Mouse (Mus musculus): Measurements from ENCODE around the gene Creb5. TPM values are rescaled to one million over a fixed set of nuclear protein-coding genes. Genes with fewer than 3 reads are reported as not detected.

Creb5 gene
- total RNA-seq, 1 experiment: 1.1 TPM

DNA sequence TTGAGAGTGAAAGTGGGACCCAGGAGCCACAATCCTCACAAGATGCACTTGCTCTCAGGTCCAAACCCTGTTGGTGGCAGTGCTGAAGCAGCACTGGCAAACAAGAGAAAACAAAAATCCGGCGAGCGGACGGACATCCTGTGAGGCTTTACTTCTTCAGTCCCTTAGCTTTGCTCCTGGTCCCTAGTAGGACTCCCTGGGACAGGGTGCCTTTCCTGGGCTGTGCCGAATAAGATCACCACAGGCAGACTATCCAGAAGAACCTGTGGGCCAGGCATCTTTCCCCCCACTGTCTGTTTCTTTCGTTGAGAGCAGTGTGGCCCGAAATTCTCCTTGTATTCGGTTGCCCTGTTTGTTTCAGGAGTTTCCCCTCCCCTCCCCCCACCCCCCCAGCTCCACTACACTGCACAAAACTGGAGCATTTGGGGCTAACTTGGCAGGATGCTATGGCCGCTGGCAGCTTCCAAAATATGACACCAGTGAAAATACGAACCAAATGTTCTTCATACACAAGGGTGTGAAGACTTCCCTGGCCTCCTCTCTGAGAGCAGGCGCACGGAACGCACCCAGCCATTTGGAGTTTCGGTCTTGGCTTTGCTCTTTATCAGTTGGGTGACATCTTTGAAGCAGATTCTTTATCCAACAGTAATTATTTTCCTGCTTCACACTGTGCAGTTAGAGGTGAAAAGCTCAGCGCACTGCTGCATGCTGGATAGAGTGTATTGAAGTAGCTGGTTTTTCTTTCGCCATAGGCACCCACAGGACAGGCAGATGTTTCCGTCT is 32.7 kb downstream of the Creb5 start:
- H3K27ac ChIP-seq (ENCODE audit: insufficient read depth, low read depth, low read length, poor library complexity, severe bottlenecking): no peak overlapping the region
- H3K4me3 ChIP-seq (ENCODE audit: insufficient read depth in 1 of 2, low read depth in 1 of 2, low read length in 2 of 2, poor library complexity in 1 of 2, severe bottlenecking in 1 of 2): no peak overlapping the region
- no peaks in the 10 kb centered on the region for H3K9me3 ChIP-seq (ENCODE audit: control insufficient read depth, insufficient read depth, low read depth, low read length)
- in situ Hi-C loops (cut with MboI; ENCODE audit: low sequenced_read_pairs in 2 of 2, unreplicated experiment in 2 of 2): no loop called here
- no peak for TF ChIP-seq CHD2 (IDR thresholded peaks at IDR 0.05; ENCODE audit: low read depth, low read length)
- no peak for TF ChIP-seq ZC3H11A (IDR thresholded peaks at IDR 0.05; ENCODE audit: borderline replicate concordance, low read depth, low read length)
- no peak for TF ChIP-seq ZNF384 (IDR thresholded peaks at IDR 0.05; ENCODE audit: low read depth, low read length)
- TF ChIP-seq MAFK (IDR thresholded peaks at IDR 0.05; ENCODE audit: insufficient read depth, low read depth, low read length): no peak
- no peak for TF ChIP-seq HCFC1 (IDR thresholded peaks at IDR 0.05; ENCODE audit: borderline replicate concordance, insufficient read depth, low read length)
- no peaks in the 10 kb centered on the region for H3K36me3 ChIP-seq (ENCODE audit: control insufficient read depth, insufficient read depth, low read length, poor library complexity, severe bottlenecking)
- H3K4me1 ChIP-seq (ENCODE audit: control insufficient read depth in 2 of 2, insufficient read depth in 2 of 2, low read length in 2 of 2, poor library complexity in 1 of 2): no peaks in the 10 kb centered on the region
- DNase-seq (ENCODE audit: low read depth, low spot score): no peak
- H3K9ac ChIP-seq (ENCODE audit: insufficient read depth, low read depth, low read length, poor library complexity, severe bottlenecking): no peak overlapping the region

GRCm38 (mm10) chr6:53337398-53337797 is 50.3 kb downstream of the Creb5 start:
- no peak overlapping the region for H3K9ac ChIP-seq (ENCODE audit: insufficient read depth, low read depth, low read length, poor library complexity, severe bottlenecking)
- in situ Hi-C loops (cut with MboI; ENCODE audit: low sequenced_read_pairs in 2 of 2, unreplicated experiment in 2 of 2): no loop called here

DNA sequence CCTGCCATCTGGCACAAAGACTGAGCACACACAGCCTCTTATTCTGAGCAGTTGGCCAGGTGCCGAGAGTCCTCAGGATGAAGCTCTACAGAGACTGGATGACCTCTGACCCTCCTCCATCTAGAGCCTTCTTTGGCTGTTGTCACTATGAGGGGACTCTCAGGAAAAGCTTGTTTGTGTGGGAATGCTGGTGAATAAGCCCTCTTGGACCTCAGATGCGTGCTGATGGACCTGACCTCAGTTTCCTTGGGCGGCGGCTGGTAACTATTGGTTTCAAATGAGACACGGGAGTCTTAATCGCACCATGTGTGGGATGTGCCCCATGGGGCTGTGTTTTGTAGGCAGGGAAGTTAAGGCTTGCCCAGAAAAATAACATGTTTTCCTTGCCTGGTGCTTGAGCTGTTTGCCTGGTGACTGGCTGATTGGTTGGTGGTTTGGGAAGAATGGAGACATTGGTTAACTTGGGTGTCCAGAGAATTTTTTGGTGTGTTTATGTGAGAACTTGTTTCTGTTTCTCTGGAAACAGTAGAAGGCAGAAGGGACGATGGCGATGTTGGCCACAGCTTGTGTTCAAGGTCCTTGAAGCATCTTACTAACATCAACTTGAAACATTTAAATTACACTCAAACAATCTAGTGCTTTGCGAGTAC is 65.4 kb downstream of the Creb5 start:
- in situ Hi-C loops (cut with MboI; ENCODE audit: low sequenced_read_pairs in 2 of 2, unreplicated experiment in 2 of 2): no loop called here
- DNase-seq (ENCODE audit: low read depth, low spot score): no peak
- TF ChIP-seq ZNF384 (IDR thresholded peaks at IDR 0.05; ENCODE audit: low read depth, low read length) (no peak), HCFC1 (IDR thresholded peaks at IDR 0.05; ENCODE audit: borderline replicate concordance, insufficient read depth, low read length) (no peak), ZC3H11A (IDR thresholded peaks at IDR 0.05; ENCODE audit: borderline replicate concordance, low read depth, low read length) (no peak), MAFK (IDR thresholded peaks at IDR 0.05; ENCODE audit: insufficient read depth, low read depth, low read length) (no peak), CHD2 (IDR thresholded peaks at IDR 0.05; ENCODE audit: low read depth, low read length) (no peak)
- Histone ChIP-seq H3K27ac (ENCODE audit: insufficient read depth, low read depth, low read length, poor library complexity, severe bottlenecking) (no peak overlapping the region), H3K9ac (ENCODE audit: insufficient read depth, low read depth, low read length, poor library complexity, severe bottlenecking) (no peak overlapping the region), H3K36me3 (ENCODE audit: control insufficient read depth, insufficient read depth, low read length, poor library complexity, severe bottlenecking) (no peaks in the 10 kb centered on the region), H3K4me3 (ENCODE audit: insufficient read depth in 1 of 2, low read depth in 1 of 2, low read length in 2 of 2, poor library complexity in 1 of 2, severe bottlenecking in 1 of 2) (no peak overlapping the region), H3K9me3 (ENCODE audit: control insufficient read depth, insufficient read depth, low read depth, low read length) (no peaks in the 10 kb centered on the region), H3K4me1 (ENCODE audit: control insufficient read depth in 2 of 2, insufficient read depth in 2 of 2, low read length in 2 of 2, poor library complexity in 1 of 2) (no peaks in the 10 kb centered on the region)

More at GRCm38 (mm10) chr6:53337398-53337797, 50.3 kb downstream of the Creb5 start:
- Histone ChIP-seq H3K4me1 (ENCODE audit: control insufficient read depth in 2 of 2, insufficient read depth in 2 of 2, low read length in 2 of 2, poor library complexity in 1 of 2) (peaks cover 0 to 2% of the 10 kb centered on the region in 2 experiments; a peak in 1 of 4 replicates), H3K27ac (ENCODE audit: insufficient read depth, low read depth, low read length, poor library complexity, severe bottlenecking) (no peak overlapping the region), H3K36me3 (ENCODE audit: control insufficient read depth, insufficient read depth, low read length, poor library complexity, severe bottlenecking) (no peaks in the 10 kb centered on the region), H3K4me3 (ENCODE audit: insufficient read depth in 1 of 2, low read depth in 1 of 2, low read length in 2 of 2, poor library complexity in 1 of 2, severe bottlenecking in 1 of 2) (no peak overlapping the region), H3K9me3 (ENCODE audit: control insufficient read depth, insufficient read depth, low read depth, low read length) (no peaks in the 10 kb centered on the region)
- TF ChIP-seq ZC3H11A (IDR thresholded peaks at IDR 0.05; ENCODE audit: borderline replicate concordance, low read depth, low read length) (no peak), ZNF384 (IDR thresholded peaks at IDR 0.05; ENCODE audit: low read depth, low read length) (no peak), MAFK (IDR thresholded peaks at IDR 0.05; ENCODE audit: insufficient read depth, low read depth, low read length) (no peak)
- DNase-seq (ENCODE audit: low read depth, low spot score): no peak

DNA sequence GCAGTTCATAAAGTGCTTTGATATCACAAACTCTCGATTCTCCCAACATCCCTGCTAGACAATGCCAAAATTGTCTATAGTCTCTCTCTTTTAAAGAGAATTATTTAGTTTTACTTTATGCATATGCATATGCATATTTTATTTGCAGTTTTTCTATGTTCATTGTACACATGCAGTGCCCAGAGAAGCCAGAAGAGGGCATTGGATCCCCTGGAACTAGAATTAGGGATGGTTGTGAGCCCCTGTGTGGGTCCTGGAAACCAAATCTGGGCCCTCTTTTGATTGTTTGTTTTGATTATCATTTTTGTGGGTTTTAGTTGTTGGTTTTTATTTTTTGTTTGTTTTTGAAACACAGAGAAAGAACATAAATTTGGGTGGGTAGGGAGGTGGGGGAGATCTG is 69.3 kb downstream of the Creb5 start:
- Histone ChIP-seq H3K9me3 (ENCODE audit: control insufficient read depth, insufficient read depth, low read depth, low read length) (no peaks in the 10 kb centered on the region), H3K36me3 (ENCODE audit: control insufficient read depth, insufficient read depth, low read length, poor library complexity, severe bottlenecking) (no peaks in the 10 kb centered on the region), H3K27ac (ENCODE audit: insufficient read depth, low read depth, low read length, poor library complexity, severe bottlenecking) (no peak overlapping the region), H3K9ac (ENCODE audit: insufficient read depth, low read depth, low read length, poor library complexity, severe bottlenecking) (no peak overlapping the region), H3K4me3 (ENCODE audit: insufficient read depth in 1 of 2, low read depth in 1 of 2, low read length in 2 of 2, poor library complexity in 1 of 2, severe bottlenecking in 1 of 2) (no peak overlapping the region), H3K4me1 (ENCODE audit: control insufficient read depth in 2 of 2, insufficient read depth in 2 of 2, low read length in 2 of 2, poor library complexity in 1 of 2) (no peaks in the 10 kb centered on the region)
- no peak for TF ChIP-seq HCFC1 (IDR thresholded peaks at IDR 0.05; ENCODE audit: borderline replicate concordance, insufficient read depth, low read length)
- TF ChIP-seq ZC3H11A (IDR thresholded peaks at IDR 0.05; ENCODE audit: borderline replicate concordance, low read depth, low read length): no peak
- in situ Hi-C loops (cut with MboI; ENCODE audit: low sequenced_read_pairs in 2 of 2, unreplicated experiment in 2 of 2): no loop called here
- DNase-seq (ENCODE audit: low read depth, low spot score): no peak
